Mouse (Mus musculus): Measurements from ENCODE around the gene Snx29.
A peak's percentile ranks its signal among the peaks of the same experiment; 100 is the strongest.

Gene Snx29

DNA sequence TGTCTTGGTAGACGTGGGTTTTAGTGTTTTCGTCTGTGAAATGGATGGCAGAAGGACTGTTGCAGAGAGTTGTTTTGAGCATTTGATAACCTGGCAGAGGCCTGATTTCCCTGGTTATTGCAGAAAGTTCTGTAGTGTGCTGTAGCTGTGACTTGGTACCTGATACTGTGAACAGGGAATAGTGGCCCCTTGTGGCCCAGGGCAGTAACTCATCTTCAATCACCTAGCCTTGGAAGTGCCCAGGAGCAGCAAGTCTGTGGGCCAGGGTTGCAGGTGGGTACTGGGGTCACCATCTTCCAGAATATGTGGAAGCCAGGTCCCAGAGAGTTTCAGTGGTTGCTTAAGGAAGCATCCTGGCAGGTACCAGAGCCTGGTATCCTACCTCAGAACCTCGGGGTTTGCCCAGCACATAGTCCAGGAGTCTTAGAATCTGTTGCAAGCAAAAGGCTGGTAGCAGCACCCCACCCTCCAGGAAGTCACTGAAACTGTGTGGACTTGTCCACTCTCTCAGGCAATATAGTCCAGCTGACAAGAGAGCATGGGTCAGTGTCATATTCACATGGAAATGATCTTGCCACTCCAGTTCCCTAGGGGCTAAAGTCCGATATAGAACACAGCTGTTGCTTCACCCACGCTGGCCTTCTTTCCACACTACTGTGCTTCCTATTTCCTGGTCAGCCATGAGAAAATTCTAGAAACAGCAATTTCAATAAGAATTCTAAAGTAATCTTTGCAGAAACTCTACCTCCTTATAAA lies 281.1 kb downstream of the Snx29 start:
- peak; percentile 20 for DNase-seq

- no peak for DNase-seq
These were observed 289.9 kb downstream of the Snx29 start for GRCm38 (mm10) chr16:11612526-11613126.

DNA sequence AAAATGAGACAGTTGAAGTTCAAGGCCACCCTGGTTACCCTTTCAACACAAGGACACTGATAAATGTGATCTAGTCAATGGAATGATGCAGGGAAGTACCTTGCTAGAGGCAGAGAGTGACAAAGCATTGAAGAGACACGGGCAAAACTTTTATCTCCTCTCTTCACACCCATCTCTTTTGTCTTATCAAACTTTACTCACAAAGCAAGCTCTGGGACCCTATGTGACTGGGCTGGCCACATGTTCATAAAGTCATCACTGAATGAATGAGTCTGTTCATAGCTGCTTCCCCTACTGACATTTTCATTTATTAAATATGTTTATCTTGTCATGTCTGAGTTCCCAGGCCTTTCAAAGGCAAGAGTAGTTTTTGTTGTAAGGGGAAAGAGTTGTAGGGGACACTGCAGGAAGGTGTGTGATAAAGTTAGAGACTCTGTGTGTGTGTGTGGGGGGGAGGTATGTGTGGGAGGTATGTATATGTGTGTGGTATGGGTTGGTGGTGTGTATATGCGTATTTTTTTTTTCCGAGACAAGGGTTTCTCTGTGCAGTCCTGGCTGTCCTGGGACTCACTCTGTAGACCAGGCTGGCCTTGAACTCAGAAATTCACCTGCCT lies 291.8 kb downstream of the Snx29 start:
- DNase-seq = no peak

GRCm38 (mm10) chr16:11615633-11616032 lies 292.9 kb downstream of the Snx29 start:
- peak; percentile 22 for DNase-seq

GRCm38 (mm10) chr16:11619951-11620350 lies 297.2 kb downstream of the Snx29 start:
- no peak for DNase-seq

- DNase-seq = no peak
These were observed 298.3 kb downstream of the Snx29 start for GRCm38 (mm10) chr16:11621042-11621441.

DNA sequence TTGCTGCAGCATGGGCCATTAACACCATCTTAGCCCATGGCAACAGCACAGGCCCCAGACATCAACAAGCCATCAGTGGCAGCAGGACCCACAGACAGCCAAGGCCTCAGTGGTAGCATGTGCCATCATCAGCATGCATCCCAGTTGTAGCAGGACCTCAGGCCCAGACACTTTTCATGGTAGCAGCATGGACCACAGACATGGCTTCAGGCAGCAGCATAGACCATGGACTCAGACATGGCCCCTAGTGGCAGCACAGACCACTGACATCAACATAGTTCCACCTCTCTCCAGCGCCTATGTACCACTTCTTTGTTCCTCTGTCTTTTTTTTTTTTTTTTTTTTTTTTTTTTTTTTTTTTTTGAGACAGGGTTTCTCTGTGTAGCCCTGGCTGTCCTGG lies 299.0 kb downstream of the Snx29 start:
- no peak for DNase-seq

GRCm38 (mm10) chr16:11623032-11623431 lies 300.3 kb downstream of the Snx29 start:
- DNase-seq = no peak

- DNase-seq = no peak
These were observed 301.4 kb downstream of the Snx29 start for GRCm38 (mm10) chr16:11624121-11624520.

GRCm38 (mm10) chr16:11626004-11626481 lies 303.3 kb downstream of the Snx29 start:
- no peak for DNase-seq

DNA sequence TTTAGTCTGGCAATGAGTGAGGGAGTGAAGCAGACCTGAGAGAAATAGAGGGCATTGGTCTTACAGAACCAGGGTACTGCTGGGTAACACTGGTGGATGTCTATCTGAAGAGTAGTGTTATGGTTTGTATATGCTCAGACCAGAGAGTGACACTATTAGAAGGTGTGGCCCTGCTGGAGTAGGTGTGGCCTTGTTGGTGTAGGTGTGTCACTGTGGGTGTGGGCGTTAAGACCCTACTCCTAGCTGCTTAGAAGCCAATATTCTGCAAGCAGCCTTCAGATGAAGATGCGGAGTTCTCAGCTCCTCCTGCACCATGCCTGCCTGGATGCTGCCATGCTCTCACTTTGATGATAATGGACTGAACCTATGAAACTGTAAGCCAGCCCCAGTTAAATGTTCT lies 303.9 kb downstream of the Snx29 start:
- DNase-seq = no peak

DNA sequence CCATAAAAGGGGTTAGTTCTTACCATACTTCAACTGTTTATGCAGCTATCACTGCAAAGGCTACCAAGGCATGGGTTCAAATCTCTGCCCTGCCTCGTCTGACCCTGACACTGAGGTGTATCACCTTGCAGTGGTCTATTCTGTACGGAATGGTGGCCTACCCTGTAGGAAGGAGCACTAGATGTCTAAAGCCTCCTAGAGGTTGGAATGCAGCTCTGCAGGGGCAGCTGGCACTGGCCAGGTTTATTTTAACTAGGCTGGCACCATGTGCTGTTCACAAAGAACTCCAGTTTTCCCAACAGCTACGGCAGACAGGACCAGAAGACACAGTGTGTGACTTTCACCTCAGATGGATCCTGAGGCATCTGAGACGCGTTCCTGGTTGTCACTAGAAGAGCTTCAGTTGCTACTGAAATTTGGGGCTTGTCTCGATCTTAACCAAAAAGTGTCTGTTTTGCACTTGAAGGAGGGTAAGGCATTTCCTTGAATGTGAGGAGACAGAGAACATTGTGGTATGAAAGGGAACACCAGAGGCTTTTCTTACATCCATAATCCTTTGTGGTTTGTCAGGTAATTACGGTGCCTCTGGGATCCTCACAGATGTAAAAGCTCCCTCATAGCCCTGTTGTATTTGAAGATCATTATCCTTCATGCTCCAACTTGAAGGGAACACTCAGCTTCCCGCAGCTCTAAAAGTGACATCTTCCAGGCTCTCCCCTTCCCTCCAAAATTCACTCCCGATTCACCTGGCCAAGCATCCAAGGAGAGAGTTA lies 305.3 kb downstream of the Snx29 start:
- DNase-seq = no peak

- no peak for DNase-seq
These were observed 307.0 kb downstream of the Snx29 start for GRCm38 (mm10) chr16:11629704-11630103.

GRCm38 (mm10) chr16:11630489-11630888 lies 307.8 kb downstream of the Snx29 start:
- no peak for DNase-seq

GRCm38 (mm10) chr16:11632205-11632747 lies 309.6 kb downstream of the Snx29 start:
- DNase-seq = no peak

DNA sequence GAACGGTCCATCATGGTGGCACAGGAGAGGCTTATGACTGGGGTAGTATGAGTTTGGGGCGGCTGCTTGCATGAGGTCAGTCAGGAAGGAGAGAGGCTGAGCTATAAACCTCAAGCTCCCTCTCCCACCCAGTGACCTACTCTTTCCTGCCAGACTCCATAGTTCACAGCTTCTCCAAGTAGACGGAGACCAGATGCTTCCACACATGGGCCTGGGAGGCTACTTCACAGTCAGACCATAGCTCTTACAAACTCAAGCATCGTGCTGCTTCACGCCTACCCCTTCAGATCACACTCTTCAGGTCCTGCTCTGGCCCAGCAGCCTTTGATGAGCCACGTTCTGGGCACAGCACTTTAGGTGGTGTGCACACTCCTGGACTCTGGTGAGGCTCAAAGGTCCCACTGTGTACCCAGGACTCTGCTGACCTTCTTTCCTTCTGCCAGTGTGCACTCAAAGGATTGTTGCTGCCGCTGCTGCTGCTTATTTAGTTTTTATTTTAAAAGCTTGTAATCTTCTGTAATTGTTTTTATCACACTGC lies 313.6 kb downstream of the Snx29 start:
- no peak for DNase-seq

GRCm38 (mm10) chr16:11636902-11637301 lies 314.2 kb downstream of the Snx29 start:
- no peak for DNase-seq

DNA sequence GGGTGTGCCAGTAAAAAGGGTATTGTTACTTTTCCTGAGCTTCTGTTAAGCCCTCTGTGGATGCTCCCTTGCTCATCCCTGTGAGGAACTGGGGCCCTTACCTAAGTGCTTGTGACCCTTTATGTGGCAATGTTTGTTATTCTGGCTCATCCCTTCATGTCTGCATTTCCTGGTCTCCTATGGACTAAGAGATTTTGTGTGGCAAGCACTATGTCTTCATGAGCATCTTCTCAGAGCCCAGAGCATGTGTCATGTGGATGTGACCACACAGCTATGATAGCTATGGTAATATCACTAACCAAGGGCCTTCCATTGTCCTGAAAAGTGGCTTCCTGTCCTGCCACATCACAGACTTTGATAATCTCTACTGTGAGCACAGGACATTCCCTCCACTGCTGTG lies 315.1 kb downstream of the Snx29 start:
- DNase-seq = no peak

GRCm38 (mm10) chr16:11638739-11639138 lies 316.0 kb downstream of the Snx29 start:
- DNase-seq = no peak

DNA sequence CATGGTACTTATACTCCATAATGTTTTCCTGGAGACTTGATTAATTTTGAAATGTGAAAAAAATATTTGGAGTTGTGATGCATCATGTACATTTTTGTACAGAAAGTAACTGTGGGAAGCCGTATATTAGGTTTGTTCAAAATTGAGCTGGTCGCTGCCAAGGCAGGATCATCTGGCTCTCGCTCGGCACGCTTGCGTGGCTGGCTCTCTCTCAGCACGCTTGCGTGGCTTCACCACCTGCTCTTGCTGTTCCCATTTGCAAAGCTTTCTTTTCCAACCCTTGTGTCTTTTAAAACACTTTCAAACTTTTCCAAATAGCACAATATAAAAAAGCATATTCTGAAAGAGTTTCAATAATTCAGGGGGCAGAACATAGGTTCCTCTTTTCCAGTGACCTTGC lies 317.2 kb downstream of the Snx29 start:
- DNase-seq = no peak

GRCm38 (mm10) chr16:11643603-11644002 lies 320.9 kb downstream of the Snx29 start:
- DNase-seq = no peak

DNA sequence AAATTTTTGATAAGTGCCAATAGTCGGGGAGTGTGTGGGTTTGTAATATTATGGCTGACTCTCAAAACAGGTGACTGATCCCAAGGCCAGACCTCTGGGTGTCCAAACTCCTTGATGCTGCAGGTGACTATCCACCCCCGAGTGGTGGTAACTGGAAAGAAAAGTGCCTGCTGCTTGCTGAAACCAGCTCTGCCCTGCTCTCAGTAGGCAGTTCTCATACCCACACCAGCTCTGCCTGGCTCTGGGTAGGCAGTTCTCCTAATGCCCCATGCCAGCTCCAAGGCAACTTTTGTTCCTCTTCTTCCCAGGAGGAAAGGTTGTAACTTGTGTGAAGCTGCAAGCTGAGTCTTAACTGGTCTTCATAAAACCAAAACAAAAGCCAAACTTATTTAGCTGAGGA lies 321.7 kb downstream of the Snx29 start:
- no peak for DNase-seq

GRCm38 (mm10) chr16:11645668-11646067 lies 323.0 kb downstream of the Snx29 start:
- no peak for DNase-seq
